24 mouse cellular contexts compared by ENCODE assay signal in genomic region chr2:129952486-129952885, GRCm38 (mm10). TPM values are rescaled to one million over a fixed set of nuclear protein-coding genes. Genes with fewer than 3 reads are reported as not detected.
DNase-seq lines count a peak whose midpoint lies in the region; ATAC-seq lines count a peak whose summit lies in the region.
"Had no signal": no experiment of that assay in that cellular context is flagged by ENCODE, and none has a peak within 500 bp of the region (broad histone marks: within the 10 kb centered on the region; RNA-seq: fewer than 3 reads in every experiment).

No protein-coding gene starts in this region.

- peak overlapping the region; percentile 64 for H3K27ac ChIP-seq in heart, embryonic 10.5 days
- no peak overlapping the region for H3K27ac ChIP-seq in embryonic facial prominence, embryonic 10.5 days (replicated peaks)

- peak; percentile 62 for DNase-seq in heart, adult 11 months
- DNase-seq in heart, adult 18-20 months = no peak
- DNase-seq in heart, embryonic 10.5 days (ENCODE audit: low spot score) = peak; percentile 68
- DNase-seq in heart, postnatal 14 days = no peak
- DNase-seq in embryonic facial prominence, embryonic 10.5 days (ENCODE audit: low spot score) = peak; percentile 6
- DNase-seq in testis, postnatal 10 days (ENCODE audit: low spot score) = no peak
- DNase-seq: adrenal gland, adult 2 months; adrenal gland, adult 8-10 months; adrenal gland, postnatal 10 days; adrenal gland, postnatal 14 days; adrenal gland, postnatal 25 days; adrenal gland, postnatal 36 days; B cell, adult 2 months; cerebellum, adult 11 months; cerebellum, adult 11-12 months had no signal

- no peak overlapping the region for H3K4me3 ChIP-seq in heart, embryonic 10.5 days
- peak overlapping the region; percentile 9 for H3K4me3 ChIP-seq in megakaryocyte, embryonic 14.5 days (replicated peaks)
- no peak overlapping the region for H3K4me3 ChIP-seq in embryonic facial prominence, embryonic 10.5 days

- intact Hi-C loops in heart, postnatal 14 days (cut with DNase I) = no loop called here

- no peaks in the 10 kb centered on the region for H3K27me3 ChIP-seq in heart, embryonic 10.5 days (ENCODE audit: insufficient read depth, poor library complexity, severe bottlenecking)
- H3K27me3 ChIP-seq in megakaryocyte, embryonic 14.5 days (replicated peaks) = peaks cover 24% of the 10 kb centered on the region
- H3K27me3 ChIP-seq in embryonic facial prominence, embryonic 10.5 days (replicated peaks; ENCODE audit: low read depth, poor library complexity, severe bottlenecking) = peaks cover 5% of the 10 kb centered on the region; the same call in 1 of the 2 replicates

- no peak for ATAC-seq in megakaryocyte, adult 5-6 weeks (ENCODE audit: poor library complexity, severe bottlenecking)
- ATAC-seq: activated CD4-positive, CD25-positive, alpha-beta regulatory T cell, adult 4 months; CD4-positive, CD25-positive, alpha-beta regulatory T cell, adult 4 months; Patski had no signal

- no peaks in the 10 kb centered on the region for H3K36me3 ChIP-seq in heart, embryonic 10.5 days
- no peaks in the 10 kb centered on the region for H3K36me3 ChIP-seq in megakaryocyte, embryonic 14.5 days (replicated peaks; ENCODE audit: low read length)
- H3K36me3 ChIP-seq in embryonic facial prominence, embryonic 10.5 days (replicated peaks) = no peaks in the 10 kb centered on the region
- H3K36me3 ChIP-seq: G1E had no signal

- 89% methylated on average over 4 of the region's 4 CpGs for WGBS in heart, embryonic 10.5 days
- WGBS in embryonic facial prominence, embryonic 10.5 days = 91% methylated on average over 4 of the region's 4 CpGs

- H3K4me1 ChIP-seq in heart, embryonic 10.5 days = peaks cover 30% of the 10 kb centered on the region
- H3K4me1 ChIP-seq in megakaryocyte, embryonic 14.5 days = no peaks in the 10 kb centered on the region
- H3K4me1 ChIP-seq in embryonic facial prominence, embryonic 10.5 days = peaks cover 8% of the 10 kb centered on the region

- no peaks in the 10 kb centered on the region for H3K9me3 ChIP-seq in heart, embryonic 10.5 days
- H3K9me3 ChIP-seq in megakaryocyte, embryonic 14.5 days = peaks cover 7% of the 10 kb centered on the region; the same call in 1 of the 2 replicates
- H3K9me3 ChIP-seq in embryonic facial prominence, embryonic 10.5 days = no peaks in the 10 kb centered on the region
- H3K9me3 ChIP-seq: G1E had no signal

RNA-seq across cellular contexts. Expression of gene Tgm3, which starts 59.7 kb away (rescaled TPM):
- total RNA-seq in heart, adult 18-20 months (2021) = under 1 TPM in 1 of 2 experiments, not detected in 1; 0.21 TPM
- not detected in 2 replicates for polyA plus RNA-seq in heart, embryonic 10.5 days (2016; fragmentation: Nextera tagmentation; extraction: Ambion mirVana)
- under 1 TPM; 0.05 to 0.10 TPM for total RNA-seq in heart, postnatal 14 days (2021)
- not detected in 2 replicates for polyA plus RNA-seq in megakaryocyte, embryonic 14.5 days (2012; ENCODE audit: insufficient read depth, low replicate concordance)
- total RNA-seq in megakaryocyte, adult 5-6 weeks (2015) = 1.1 and 1.4 TPM in 2 replicates
- total RNA-seq in megakaryocyte, adult 5-6 weeks (2017) = 0.37 and 1.1 TPM in 2 replicates
- not detected in 2 replicates for polyA plus RNA-seq in embryonic facial prominence, embryonic 10.5 days (2016; fragmentation: Nextera tagmentation; extraction: Ambion mirVana)
- total RNA-seq: CH12.LX, MEL had no signal
- polyA plus RNA-seq: activated CD4-positive, CD25-positive, alpha-beta regulatory T cell, adult 4 months; C2C12; CD4-positive, CD25-positive, alpha-beta regulatory T cell, adult 4 months; G1E had no signal

Comparison
In these comparisons a context has a peak if more than half of its experiments do, and no peak if none do; other contexts are left out.
1. DNase-seq: peak in heart, adult 11 months (single experiment), heart, embryonic 10.5 days (single experiment) and embryonic facial prominence, embryonic 10.5 days (single experiment); none in heart, adult 18-20 months (0 of 2), heart, postnatal 14 days (0 of 2) and testis, postnatal 10 days (single experiment).